Mouse (Mus musculus) cerebral cortex, adult 2 months (tissue): ENCODE measurements around the gene Ifna4.

Experiments
- WGBS: fragments of 180-500 bp; shearing (Covaris S2); methylation state at CpG from one replicate; pipeline ENCODE4 v1.1.7; 2018; 5-methylcytosine and 5-hydroxymethylcytosine counted together

Ifna4 gene

GRCm38 (mm10) chr4:88841438-88841911, at the start of gene Ifna4:
TSS of gene Ifna4 (plus strand) at chr4:88841861.
- WGBS = 76% methylated on average over 2 of the region's 2 CpGs

DNA sequence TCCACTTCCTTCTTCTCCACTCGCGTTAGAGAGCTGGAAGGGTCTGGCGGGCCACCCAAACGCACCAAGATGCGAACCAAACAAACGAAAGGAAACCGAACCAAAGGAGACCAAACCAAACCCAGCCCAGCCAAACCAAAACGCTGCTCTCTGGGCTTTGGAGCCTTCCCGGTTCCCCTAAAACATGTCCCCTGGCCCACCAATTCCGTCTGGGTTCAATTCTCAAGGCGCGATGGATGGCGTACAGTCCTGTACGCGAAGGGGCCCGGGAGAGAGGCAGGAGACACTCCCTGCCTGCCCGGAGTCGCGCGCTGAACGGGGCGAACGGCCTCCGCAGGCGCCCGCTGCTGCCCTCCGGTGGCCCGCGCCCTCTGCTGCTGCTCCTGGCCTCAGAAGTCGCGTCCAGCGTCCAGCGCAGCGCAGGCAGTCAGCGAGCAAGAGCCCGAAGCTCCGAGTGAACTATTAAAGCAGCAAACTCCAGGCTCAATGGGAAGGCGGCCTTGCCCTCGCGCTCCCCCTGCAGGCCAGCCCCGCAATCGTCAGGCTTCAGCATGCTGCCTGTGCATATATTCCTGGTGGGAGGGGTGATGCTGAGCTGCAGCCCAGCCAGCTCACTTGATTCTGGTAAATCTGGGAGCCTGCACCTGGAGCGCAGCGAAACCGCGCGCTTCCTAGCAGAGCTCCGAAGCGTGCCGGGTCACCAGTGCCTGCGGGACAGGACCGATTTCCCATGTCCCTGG, 47.6 kb upstream of the Ifna4 start, which contains the start of gene Gm13275:
Gm13275 (plus strand) TSS at position 552 of the 740 bp plus-strand sequence.
- WGBS = 0% methylated on average over 13 of the region's 52 CpGs

GRCm38 (mm10) chr4:88797097-88797496, 44.6 kb upstream of the Ifna4 start, which contains the start of gene Gm13279:
TSS of gene Gm13279 (plus strand) at chr4:88797397.
- WGBS = no CpG with 5 or more reads among the region's 28 CpGs

DNA sequence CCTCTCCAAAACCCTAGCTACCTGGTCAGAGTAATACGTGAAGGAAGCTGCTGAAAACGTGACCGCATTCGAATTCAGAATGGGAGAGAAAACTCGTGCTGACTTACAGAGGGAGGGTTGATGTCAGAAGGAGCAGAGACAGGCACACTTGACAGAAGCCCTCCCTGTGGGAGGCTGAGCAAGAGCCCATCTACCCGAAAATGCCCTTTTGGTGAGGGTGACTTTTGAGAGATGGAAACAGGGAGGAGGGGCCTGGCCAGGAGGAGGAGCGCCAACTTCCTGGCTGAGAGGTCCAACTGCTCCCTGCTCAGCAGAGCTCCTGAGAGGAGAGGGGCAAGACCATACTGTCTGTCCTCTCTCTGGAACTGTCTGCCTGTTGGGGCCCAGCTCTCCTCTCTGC, 42.3 kb upstream of the Ifna4 start, which contains the start of gene Gm13285:
Gm13285 (plus strand) TSS at position 301 of the 400 bp plus-strand sequence.
- 19% methylated on average over 6 of the region's 7 CpGs for WGBS

- WGBS = no CpG with 5 or more reads among the region's 29 CpGs
Measured at GRCm38 (mm10) chr4:88802954-88803353, 38.7 kb upstream of the Ifna4 start, which contains the start of gene Gm13287. TSS of gene Gm13287 (plus strand) at chr4:88803254.

GRCm38 (mm10) chr4:88805231-88805630, 36.4 kb upstream of the Ifna4 start, which contains the start of gene Gm13288:
TSS of gene Gm13288 (plus strand) at chr4:88805531.
- no CpG with 5 or more reads among the region's 8 CpGs for WGBS

- 0% methylated on average over 13 of the region's 34 CpGs for WGBS
Measured at GRCm38 (mm10) chr4:88805761-88806160, 35.9 kb upstream of the Ifna4 start.

GRCm38 (mm10) chr4:88815928-88816327, 25.7 kb upstream of the Ifna4 start, which contains the start of gene Ifna7:
TSS of gene Ifna7 (plus strand) at chr4:88816228.
- WGBS = 64% methylated on average over 3 of the region's 3 CpGs

- WGBS = 90% methylated on average over 1 of the region's 1 CpGs
Measured at GRCm38 (mm10) chr4:88819659-88820058, 22.0 kb upstream of the Ifna4 start, which contains the start of gene Ifna11. TSS of gene Ifna11 (plus strand) at chr4:88819959.

GRCm38 (mm10) chr4:88822995-88823394, 18.7 kb upstream of the Ifna4 start:
- WGBS = 21% methylated on average over 4 of the region's 4 CpGs

DNA sequence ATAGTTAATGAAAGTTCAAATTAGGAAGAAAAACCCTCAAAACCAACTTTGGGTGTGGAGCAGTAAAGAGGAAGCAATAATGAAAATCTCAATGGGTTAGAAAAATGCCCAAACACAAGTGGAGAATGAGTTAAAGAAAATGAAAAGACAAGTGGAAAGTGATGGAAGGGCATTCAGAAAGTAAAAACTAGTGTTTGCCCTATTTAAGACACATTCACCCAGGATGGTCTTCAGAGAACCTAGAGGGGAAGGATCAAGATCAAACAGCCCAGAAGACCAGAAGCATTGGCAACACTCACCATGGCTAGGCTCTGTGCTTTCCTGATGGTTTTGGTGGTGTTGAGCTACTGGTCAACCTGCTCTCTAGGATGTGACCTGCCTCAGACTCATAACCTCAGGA, 14.5 kb upstream of the Ifna4 start, which contains the start of gene Ifna6:
Ifna6 (plus strand) TSS at position 301 of the 400 bp plus-strand sequence.

GRCm38 (mm10) chr4:88830523-88830922, 11.1 kb upstream of the Ifna4 start:
- 21% methylated on average over 4 of the region's 4 CpGs for WGBS

DNA sequence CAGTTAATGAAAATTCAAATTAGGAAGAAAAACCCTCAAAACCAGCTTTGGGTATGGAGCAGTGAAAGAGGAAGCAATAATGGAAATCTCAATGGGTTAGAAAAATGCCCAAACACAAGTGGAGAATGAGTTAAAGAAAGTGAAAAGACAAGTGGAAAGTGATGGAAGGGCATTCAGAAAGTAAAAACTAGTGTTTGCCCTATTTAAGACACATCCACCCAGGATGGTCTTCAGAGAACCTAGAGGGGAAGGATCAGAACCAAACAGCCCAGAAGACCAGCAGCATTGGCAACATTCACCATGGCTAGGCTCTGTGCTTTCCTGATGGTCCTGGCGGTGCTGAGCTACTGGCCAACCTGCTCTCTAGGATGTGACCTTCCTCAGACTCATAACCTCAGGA, 6.4 kb upstream of the Ifna4 start, which contains the start of gene Ifna5:
Ifna5 (plus strand) TSS at position 301 of the 400 bp plus-strand sequence.
- 88% methylated on average over 1 of the region's 1 CpGs for WGBS

GRCm38 (mm10) chr4:88838828-88839227, 2.8 kb upstream of the Ifna4 start:
- WGBS = 38% methylated on average over 3 of the region's 3 CpGs

DNA sequence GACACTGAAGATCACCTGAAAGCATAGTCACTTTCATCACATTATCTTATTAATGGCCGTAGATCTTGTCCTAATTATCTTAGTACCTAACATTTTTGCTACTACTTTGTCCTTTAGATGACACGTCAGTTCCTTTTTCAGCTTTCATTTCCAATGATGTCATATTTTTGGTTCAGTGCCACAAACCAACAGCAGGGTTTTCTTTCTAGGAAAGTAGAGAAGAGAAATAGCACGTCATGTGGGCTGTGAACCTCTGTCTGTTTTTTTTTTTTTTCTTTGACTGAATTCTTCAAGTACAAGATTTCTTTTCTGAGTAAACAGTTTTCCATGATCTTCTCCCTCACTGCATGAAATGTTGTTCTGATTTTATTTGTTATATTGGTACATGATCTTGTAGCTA, 1.6 kb upstream of the Ifna4 start:
- 65% methylated on average over 3 of the region's 3 CpGs for WGBS

DNA sequence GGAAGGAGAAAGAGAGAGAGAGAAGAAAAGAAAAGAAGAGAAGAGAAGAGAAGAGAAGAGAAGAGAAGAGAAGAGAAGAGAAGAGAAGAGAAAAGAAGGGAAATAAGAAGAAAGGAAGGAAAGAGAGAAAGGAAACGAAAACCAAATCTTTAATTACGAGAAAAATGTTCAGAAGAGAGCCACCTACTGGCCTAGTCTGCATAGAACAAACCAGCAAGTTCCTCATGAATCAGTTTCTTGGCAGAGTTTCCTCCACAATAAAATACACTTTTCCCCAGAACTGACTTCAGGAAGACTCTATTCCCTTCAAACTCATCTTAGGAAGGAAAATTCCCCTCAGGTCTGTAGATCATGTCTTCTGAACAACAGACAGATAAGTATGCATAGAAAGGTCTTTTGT, 3.7 kb downstream of the Ifna4 start:
- WGBS = 19% methylated on average over 2 of the region's 2 CpGs

DNA sequence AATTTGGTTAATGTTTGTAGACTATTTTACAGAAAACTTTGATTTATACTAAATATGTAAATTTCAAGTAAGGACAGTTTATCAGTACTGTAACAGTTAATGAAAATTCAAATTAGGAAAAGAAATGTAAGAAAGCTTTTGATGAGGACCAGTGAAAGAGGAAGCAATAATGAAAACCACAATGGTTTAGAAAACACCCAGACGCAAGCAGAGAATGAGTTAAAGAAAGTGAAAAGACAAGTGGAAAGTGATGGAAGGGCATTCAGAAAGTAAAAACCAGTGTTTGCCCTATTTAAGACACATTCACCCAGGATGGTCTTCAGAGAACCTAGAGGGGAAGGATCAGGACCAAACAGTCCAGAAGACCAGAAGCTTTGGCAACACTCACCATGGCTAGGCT, 8.0 kb downstream of the Ifna4 start, which contains the start of gene Ifna1:
Ifna1 (plus strand) TSS at position 390 of the 400 bp plus-strand sequence.
- WGBS = 80% methylated on average over 1 of the region's 1 CpGs

DNA sequence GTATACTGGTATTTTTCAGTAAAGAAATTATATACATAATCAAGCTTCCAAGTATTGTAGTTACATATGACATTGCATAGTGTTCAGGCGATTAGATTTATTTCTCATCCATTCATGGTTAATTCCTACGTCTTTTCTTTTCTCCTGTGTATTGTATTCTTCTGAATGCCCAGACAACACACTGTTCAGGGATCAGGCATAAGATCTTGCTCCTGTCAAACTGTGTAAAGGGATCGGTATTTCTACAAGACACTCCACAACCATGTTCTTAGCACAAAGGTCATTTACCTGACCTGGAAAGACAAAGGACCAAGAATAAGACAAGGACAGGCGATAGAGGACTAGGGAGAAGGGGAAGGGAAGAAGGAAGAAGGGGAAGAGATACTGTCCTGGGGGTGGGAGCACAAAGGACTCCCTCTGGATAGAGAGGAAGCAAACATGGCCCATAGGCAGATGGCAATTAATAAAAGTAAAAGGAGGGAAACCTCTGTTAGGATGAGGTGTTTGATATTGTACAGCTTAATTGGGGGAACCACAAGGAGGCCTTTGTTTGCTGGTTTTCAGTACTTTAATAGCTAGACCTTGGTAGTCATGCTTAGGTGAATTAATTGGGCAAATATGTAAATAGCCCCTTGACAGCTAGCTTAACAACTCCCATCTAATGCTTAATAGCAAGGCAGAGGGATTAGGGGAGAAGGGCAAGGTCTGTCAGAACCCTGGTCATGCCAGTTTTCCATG, 9.5 kb downstream of the Ifna4 start:
- 67% methylated on average over 4 of the region's 4 CpGs for WGBS

DNA sequence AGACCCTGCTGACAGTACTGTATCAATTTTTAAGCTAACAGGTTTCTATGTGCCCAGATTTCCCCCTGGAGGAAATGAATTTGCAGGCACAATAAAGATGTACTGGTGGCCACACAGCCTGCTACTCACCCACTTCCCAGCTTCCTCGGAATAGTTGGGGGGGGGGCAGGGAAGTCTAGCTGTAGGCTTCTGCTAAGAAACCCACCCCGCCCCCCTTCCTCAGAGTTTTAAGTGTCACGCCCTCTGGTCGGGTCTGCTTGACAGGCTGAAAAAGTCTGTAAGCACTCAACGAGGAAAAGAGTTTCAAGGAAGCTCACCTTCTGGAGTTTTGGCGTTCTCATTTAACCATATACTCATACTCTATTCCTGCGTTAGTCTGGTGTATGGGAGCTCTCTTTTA, 21.6 kb downstream of the Ifna4 start:
- WGBS = 32% methylated on average over 7 of the region's 7 CpGs

GRCm38 (mm10) chr4:88864599-88864998, 22.9 kb downstream of the Ifna4 start:
- 75% methylated on average over 9 of the region's 9 CpGs for WGBS

DNA sequence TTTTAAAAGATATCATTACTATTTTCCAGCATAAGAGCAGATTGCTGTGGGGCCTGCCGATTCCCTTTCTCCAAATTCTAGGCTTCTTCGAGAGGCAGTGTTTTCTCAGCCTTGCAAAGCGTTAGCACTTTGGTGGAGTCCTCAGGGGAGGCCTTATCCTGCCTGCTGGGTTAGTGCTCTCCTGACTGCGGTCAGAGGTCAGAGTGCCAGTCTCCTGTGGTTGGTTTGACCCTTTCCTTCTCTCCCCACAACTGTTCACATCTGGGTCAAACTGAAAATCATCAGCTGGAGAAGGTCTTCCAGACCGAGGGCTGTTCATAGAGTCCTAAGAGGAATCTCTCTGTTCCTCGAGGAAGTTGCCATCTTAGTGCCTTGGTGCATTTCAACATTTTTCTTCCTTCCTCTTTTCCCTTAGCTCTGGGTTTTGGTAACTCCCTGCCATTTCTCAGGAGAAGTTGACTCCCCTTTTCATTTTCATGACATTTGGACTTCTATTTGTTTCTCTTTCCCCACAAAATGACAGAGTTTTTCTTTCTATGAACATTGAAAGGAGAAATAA, 23.4 kb downstream of the Ifna4 start:
- 74% methylated on average over 6 of the region's 6 CpGs for WGBS
